9 mouse cellular contexts compared by ENCODE assay signal in the genomic region with DNA sequence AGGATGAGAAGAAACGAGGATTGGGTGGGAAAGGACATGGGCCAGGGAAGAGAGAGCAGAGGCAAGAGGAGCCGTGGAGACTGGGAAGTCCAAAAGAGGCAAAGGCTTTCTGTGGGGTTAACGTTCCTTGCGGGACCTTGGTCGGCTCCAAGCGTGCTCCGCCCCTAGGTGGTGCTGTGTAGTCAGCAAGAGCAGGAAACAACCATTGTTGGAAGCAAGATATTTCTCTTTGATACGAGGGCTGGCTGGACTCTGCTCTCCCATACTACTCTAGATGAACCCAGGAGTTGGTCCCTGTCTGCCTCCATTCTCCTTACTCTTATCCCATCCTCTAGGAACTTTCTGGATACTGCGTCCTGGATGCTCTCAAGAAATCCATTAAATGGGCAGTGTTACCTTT.
DNase-seq lines count a peak whose midpoint lies in the region; ATAC-seq and TF ChIP-seq lines count a peak whose summit lies in the region.
"Had no signal": no experiment of that assay in that cellular context is flagged by ENCODE, and none has a peak within 500 bp of the region (broad histone marks: within the 10 kb centered on the region; RNA-seq: fewer than 3 reads in every experiment).

No protein-coding gene starts in this region.

- no peaks in the 10 kb centered on the region for H3K27me3 ChIP-seq in forebrain, embryonic 15.5 days
- no peaks in the 10 kb centered on the region for H3K27me3 ChIP-seq in hindbrain, embryonic 16.5 days (replicated peaks; ENCODE audit: control insufficient read depth, insufficient read depth, low read length)
- no peaks in the 10 kb centered on the region for H3K27me3 ChIP-seq in testis, adult 2 months (ENCODE audit: control insufficient read depth, insufficient read depth, low read length)
- H3K27me3 ChIP-seq: hindbrain, embryonic 15.5 days had no signal

- ATAC-seq in forebrain, embryonic 15.5 days (replicated peaks): 0 out of 2 replicates have a peak, but pooled peaks have one; percentile 55
- ATAC-seq in hindbrain, embryonic 16.5 days: peak; percentile 40; the same call in 1 of the 2 replicates

- peak; percentile 73 for DNase-seq in R1 (ENCODE audit: low read depth, low spot score)
- DNase-seq in layer of hippocampus, postnatal 14 days (ENCODE audit: low spot score in 2 of 2): peak; percentile 47 to 53
- DNase-seq in lung, postnatal 25 days (ENCODE audit: low spot score): peak; percentile 58
- DNase-seq in spleen, postnatal 14 days (ENCODE audit: low spot score in 2 of 2): no peak

- no peak overlapping the region for H3K4me2 ChIP-seq in forebrain, embryonic 15.5 days (replicated peaks)
- H3K4me2 ChIP-seq in hindbrain, embryonic 16.5 days (ENCODE audit: low read length): no peak overlapping the region
- H3K4me2 ChIP-seq: hindbrain, embryonic 15.5 days had no signal

- no peak overlapping the region for H3K4me3 ChIP-seq in bone marrow, adult 2 months (replicated peaks; ENCODE audit: control insufficient read depth, low read depth, low read length)
- H3K4me3 ChIP-seq in forebrain, embryonic 15.5 days: no peak overlapping the region
- no peak overlapping the region for H3K4me3 ChIP-seq in hindbrain, embryonic 16.5 days (ENCODE audit: low read length)
- H3K4me3 ChIP-seq in testis, adult 2 months (ENCODE audit: control insufficient read depth, low read depth, low read length): no peak overlapping the region
- H3K4me3 ChIP-seq: hindbrain, embryonic 15.5 days had no signal

- H3K9me3 ChIP-seq in forebrain, embryonic 15.5 days: no peaks in the 10 kb centered on the region
- no peaks in the 10 kb centered on the region for H3K9me3 ChIP-seq in hindbrain, embryonic 16.5 days (ENCODE audit: control insufficient read depth, low read length)
- H3K9me3 ChIP-seq: hindbrain, embryonic 15.5 days had no signal

- no peak for TF ChIP-seq POLR2A in bone marrow, adult 2 months (IDR thresholded peaks at IDR 0.05; ENCODE audit: borderline replicate concordance, control insufficient read depth, low read depth, low read length)
- TF ChIP-seq POLR2A in testis, adult 2 months (IDR thresholded peaks at IDR 0.05; ENCODE audit: control insufficient read depth, low read depth, low read length): no peak

- WGBS in bone marrow, adult 2 months: 14% methylated on average over 9 of the region's 9 CpGs
- 20% methylated on average over 9 of the region's 9 CpGs for WGBS in forebrain, embryonic 15.5 days
- WGBS in hindbrain, embryonic 16.5 days: 27% methylated on average over 9 of the region's 9 CpGs

- no peak overlapping the region for H3K9ac ChIP-seq in forebrain, embryonic 15.5 days (replicated peaks)
- no peak overlapping the region for H3K9ac ChIP-seq in hindbrain, embryonic 16.5 days (ENCODE audit: low read depth, low read length)
- H3K9ac ChIP-seq: hindbrain, embryonic 15.5 days had no signal

- no peak overlapping the region for H3K27ac ChIP-seq in bone marrow, adult 2 months (ENCODE audit: control insufficient read depth, insufficient read depth, low read depth, low read length, poor library complexity)
- no peak overlapping the region for H3K27ac ChIP-seq in forebrain, embryonic 15.5 days (replicated peaks)
- H3K27ac ChIP-seq in hindbrain, embryonic 16.5 days (ENCODE audit: low read depth, low read length): no peak overlapping the region
- no peak overlapping the region for H3K27ac ChIP-seq in testis, adult 2 months (ENCODE audit: control insufficient read depth, insufficient read depth, low read depth, low read length)
- H3K27ac ChIP-seq: hindbrain, embryonic 15.5 days had no signal

- peak; percentile 34; the same call in 1 of the 2 replicates for TF ChIP-seq CTCF in bone marrow, adult 2 months (IDR thresholded peaks at IDR 0.05; ENCODE audit: control insufficient read depth, insufficient read depth, low read length)
- peak; percentile 66; the same call in 1 of the 2 replicates for TF ChIP-seq CTCF in testis, adult 2 months (IDR thresholded peaks at IDR 0.05; ENCODE audit: control insufficient read depth, insufficient read depth, insufficient replicate concordance, low read depth, low read length)

- no peaks in the 10 kb centered on the region for H3K4me1 ChIP-seq in bone marrow, adult 2 months (ENCODE audit: control insufficient read depth, insufficient read depth, low read length)
- H3K4me1 ChIP-seq in forebrain, embryonic 15.5 days: no peaks in the 10 kb centered on the region
- H3K4me1 ChIP-seq in hindbrain, embryonic 16.5 days (ENCODE audit: control insufficient read depth, insufficient read depth, low read depth, low read length): no peaks in the 10 kb centered on the region
- peaks cover 6% of the 10 kb centered on the region for H3K4me1 ChIP-seq in testis, adult 2 months (ENCODE audit: control insufficient read depth, insufficient read depth, low read length)
- H3K4me1 ChIP-seq: hindbrain, embryonic 15.5 days had no signal

- H3K36me3 ChIP-seq in forebrain, embryonic 15.5 days: no peaks in the 10 kb centered on the region
- no peaks in the 10 kb centered on the region for H3K36me3 ChIP-seq in hindbrain, embryonic 16.5 days (ENCODE audit: control insufficient read depth, insufficient read depth, low read length)
- H3K36me3 ChIP-seq in testis, adult 2 months (ENCODE audit: control insufficient read depth, insufficient read depth, low read length): no peaks in the 10 kb centered on the region
- H3K36me3 ChIP-seq: hindbrain, embryonic 15.5 days had no signal

Comparison
In these comparisons a context has a peak if more than half of its experiments do, and no peak if none do; other contexts are left out.
1. DNase-seq: peak in R1 (single experiment), layer of hippocampus, postnatal 14 days (2 of 2) and lung, postnatal 25 days (single experiment); none in spleen, postnatal 14 days (0 of 2).